Mouse (Mus musculus): ENCODE measurements around the gene Gm17606. TPM values are rescaled to one million over a fixed set of nuclear protein-coding genes. Genes with fewer than 3 reads are reported as not detected.
A peak's percentile ranks its signal among the peaks of the same experiment; 100 is the strongest.

Gm17606 gene
- polyA plus RNA-seq (2012; rRNA removed): not detected in 2 replicates

DNA sequence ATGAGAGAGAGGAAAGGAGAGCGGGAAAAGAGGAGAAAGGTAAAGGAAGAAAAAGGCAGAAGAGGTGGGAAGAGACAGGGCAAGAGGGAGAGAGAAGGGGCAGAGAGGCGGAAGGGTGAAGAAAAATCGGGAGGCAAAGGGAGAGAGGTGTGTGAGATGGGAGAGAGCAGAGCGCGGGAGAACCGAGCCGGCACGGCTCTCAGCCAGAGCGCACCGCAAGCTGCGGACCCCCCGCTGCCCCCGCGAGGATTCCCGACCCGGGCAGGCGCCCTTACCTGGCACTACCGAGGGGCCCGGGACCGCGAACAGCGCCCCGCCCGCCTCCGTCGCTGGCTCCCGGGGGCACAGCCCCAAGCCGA is at the start of gene Gm17606:
Gene Gm17606, plus strand, starts transcription at position 7 of the 359 bp plus-strand sequence.
- TF ChIP-seq POLR2A (IDR thresholded peaks at IDR 0.05; ENCODE audit: borderline replicate concordance, extremely low read depth, low read depth, low read length) (no peak), CTCF (IDR thresholded peaks at IDR 0.05; ENCODE audit: insufficient read depth, low read length) (no peak)
- 2% methylated on average over 28 of the region's 28 CpGs for WGBS
- Histone ChIP-seq H3K4me1 (ENCODE audit: control insufficient read depth, insufficient read depth, low read length) (no peaks in the 10 kb centered on the region), H3K4me3 (replicated peaks; ENCODE audit: extremely low read depth, low read depth, low read length) (peak within 1 kb of the TSS; percentile 66)
- DNase-seq: no peak

DNA sequence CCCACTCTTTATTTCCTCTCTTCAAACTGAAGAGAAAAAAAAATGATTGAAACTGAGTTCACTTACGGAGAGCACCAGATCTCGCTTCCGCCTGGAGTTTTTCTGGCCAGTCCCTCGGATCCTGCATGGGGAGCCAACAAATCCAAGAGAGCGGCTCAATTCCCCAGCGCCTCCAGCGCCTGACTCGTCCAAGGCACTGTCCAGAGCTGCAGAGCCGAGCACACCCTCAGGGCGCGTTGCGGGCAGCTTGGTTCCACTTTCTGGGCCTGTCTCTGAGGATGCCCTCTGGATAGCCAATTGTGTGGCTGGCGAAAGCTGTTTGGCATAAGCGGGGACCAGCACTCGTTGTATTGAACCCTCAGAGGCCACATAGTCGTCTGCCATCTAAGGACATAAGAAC is 49.7 kb upstream of the Gm17606 start:
- WGBS: 94% methylated on average over 16 of the region's 16 CpGs
- DNase-seq: no peak
- TF ChIP-seq POLR2A (IDR thresholded peaks at IDR 0.05; ENCODE audit: borderline replicate concordance, extremely low read depth, low read depth, low read length) (no peak), CTCF (IDR thresholded peaks at IDR 0.05; ENCODE audit: insufficient read depth, low read length) (no peak)
- no peaks in the 10 kb centered on the region for H3K4me1 ChIP-seq (ENCODE audit: control insufficient read depth, insufficient read depth, low read length)
- H3K4me3 ChIP-seq (replicated peaks; ENCODE audit: extremely low read depth, low read depth, low read length): no peak overlapping the region

DNA sequence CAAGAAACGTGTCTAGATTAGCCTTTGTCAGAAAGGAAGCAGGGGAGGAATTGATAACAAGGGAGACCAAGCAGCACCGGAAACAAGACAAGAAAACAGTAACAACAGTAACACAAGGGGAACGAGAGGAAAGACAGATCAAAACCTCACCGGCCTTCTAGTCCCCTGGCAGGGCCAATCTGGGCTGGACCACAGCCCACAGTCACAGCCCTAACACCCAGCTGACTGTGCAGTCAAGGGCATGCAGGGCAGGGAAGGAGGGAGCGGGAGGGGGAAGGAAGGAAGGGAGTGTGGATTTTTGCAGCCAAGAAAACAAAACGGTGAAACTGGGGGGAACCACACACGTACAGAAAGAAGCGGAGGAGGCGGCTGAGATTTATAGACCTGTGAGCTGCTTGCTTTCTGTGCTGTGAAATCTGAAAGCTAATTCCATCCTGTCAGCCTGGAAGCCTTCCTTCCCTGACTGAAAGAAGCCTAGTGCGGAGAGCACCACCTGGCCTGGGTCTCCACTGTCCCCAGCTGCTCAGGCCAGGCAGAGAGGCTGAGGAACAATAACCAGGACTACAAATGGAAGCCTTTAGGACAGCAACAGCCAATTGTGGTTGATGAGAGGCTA is 48.3 kb upstream of the Gm17606 start:
- no peaks in the 10 kb centered on the region for H3K4me1 ChIP-seq (ENCODE audit: control insufficient read depth, insufficient read depth, low read length)
- H3K4me3 ChIP-seq (replicated peaks; ENCODE audit: extremely low read depth, low read depth, low read length): no peak overlapping the region
- TF ChIP-seq POLR2A (IDR thresholded peaks at IDR 0.05; ENCODE audit: borderline replicate concordance, extremely low read depth, low read depth, low read length) (no peak), CTCF (IDR thresholded peaks at IDR 0.05; ENCODE audit: insufficient read depth, low read length) (no peak)
- DNase-seq: no peak
- WGBS: 41% methylated on average over 10 of the region's 10 CpGs

DNA sequence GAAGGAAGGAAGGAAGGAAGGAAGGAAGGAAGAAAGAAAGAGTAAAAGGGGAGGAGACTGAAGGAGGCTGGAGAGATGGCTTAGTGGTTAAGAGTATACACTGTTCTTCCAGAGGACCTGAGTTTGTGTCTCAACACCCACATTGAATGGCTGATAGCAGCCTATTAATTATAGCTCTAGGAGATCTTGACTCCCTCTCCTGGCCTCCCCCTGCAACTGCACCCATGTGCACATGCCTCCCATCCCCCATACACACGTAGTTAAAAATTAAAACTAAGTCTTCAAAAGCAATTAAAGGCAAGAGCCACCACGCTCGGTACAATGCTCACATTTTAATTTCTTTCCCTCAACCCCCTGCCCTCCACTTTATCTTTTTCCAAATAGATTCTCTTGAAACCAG is 46.7 kb upstream of the Gm17606 start:
- peak; percentile 43; the same call in 1 of the 2 replicates for TF ChIP-seq CTCF (IDR thresholded peaks at IDR 0.05; ENCODE audit: insufficient read depth, low read length)
- no peak for TF ChIP-seq POLR2A (IDR thresholded peaks at IDR 0.05; ENCODE audit: borderline replicate concordance, extremely low read depth, low read depth, low read length)
- Histone ChIP-seq H3K4me3 (replicated peaks; ENCODE audit: extremely low read depth, low read depth, low read length) (no peak overlapping the region), H3K4me1 (ENCODE audit: control insufficient read depth, insufficient read depth, low read length) (no peaks in the 10 kb centered on the region)
- WGBS: 92% methylated on average over 3 of the region's 3 CpGs
- no peak for DNase-seq

GRCm38 (mm10) chr14:54594631-54595414 is 45.9 kb upstream of the Gm17606 start:
- TF ChIP-seq POLR2A (IDR thresholded peaks at IDR 0.05; ENCODE audit: borderline replicate concordance, extremely low read depth, low read depth, low read length) (no peak), CTCF (IDR thresholded peaks at IDR 0.05; ENCODE audit: insufficient read depth, low read length) (no peak)
- H3K4me1 ChIP-seq (ENCODE audit: control insufficient read depth, insufficient read depth, low read length): no peaks in the 10 kb centered on the region
- no peak for DNase-seq
- H3K4me3 ChIP-seq (replicated peaks; ENCODE audit: extremely low read depth, low read depth, low read length): no peak overlapping the region
- WGBS: 79% methylated on average over 28 of the region's 28 CpGs

- DNase-seq: no peak
- no peaks in the 10 kb centered on the region for H3K4me1 ChIP-seq (ENCODE audit: control insufficient read depth, insufficient read depth, low read length)
- 76% methylated on average over 7 of the region's 7 CpGs for WGBS
Measured at GRCm38 (mm10) chr14:54597084-54597483, 43.7 kb upstream of the Gm17606 start.

DNA sequence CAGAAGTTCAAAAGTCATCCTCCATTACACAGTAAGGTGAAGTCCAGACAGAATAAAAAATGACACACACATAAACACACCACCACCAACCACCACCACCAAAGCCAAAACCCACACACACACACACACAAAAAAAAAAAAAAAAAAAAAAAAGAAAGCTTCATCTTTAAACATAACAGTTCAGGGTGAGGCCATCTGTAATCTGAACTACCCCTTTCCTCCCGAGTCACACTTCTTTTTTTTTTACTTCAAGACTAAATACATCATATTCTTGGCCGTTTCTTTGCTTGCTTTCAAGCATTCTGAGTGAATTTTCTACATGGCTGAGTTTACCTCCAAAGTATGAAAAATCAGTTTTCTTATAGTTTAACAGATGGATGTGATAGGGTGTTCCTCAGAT is 39.2 kb upstream of the Gm17606 start:
- Histone ChIP-seq H3K4me3 (replicated peaks; ENCODE audit: extremely low read depth, low read depth, low read length) (no peak overlapping the region), H3K4me1 (ENCODE audit: control insufficient read depth, insufficient read depth, low read length) (peaks cover 3% of the 10 kb centered on the region; the same call in 1 of the 2 replicates)
- WGBS: 61% methylated on average over 2 of the region's 2 CpGs
- no peak for TF ChIP-seq CTCF (IDR thresholded peaks at IDR 0.05; ENCODE audit: insufficient read depth, low read length)
- no peak for DNase-seq

More at GRCm38 (mm10) chr14:54597084-54597483, 43.7 kb upstream of the Gm17606 start:
- H3K4me3 ChIP-seq (replicated peaks; ENCODE audit: extremely low read depth, low read depth, low read length): no peak overlapping the region
- TF ChIP-seq CTCF (IDR thresholded peaks at IDR 0.05; ENCODE audit: insufficient read depth, low read length) (peak; percentile 58), POLR2A (IDR thresholded peaks at IDR 0.05; ENCODE audit: borderline replicate concordance, extremely low read depth, low read depth, low read length) (no peak)

GRCm38 (mm10) chr14:54602613-54603012 is 38.1 kb upstream of the Gm17606 start:
- DNase-seq: no peak
- 32% methylated on average over 4 of the region's 4 CpGs for WGBS
- peaks cover 3% of the 10 kb centered on the region; the same call in 1 of the 2 replicates for H3K4me1 ChIP-seq (ENCODE audit: control insufficient read depth, insufficient read depth, low read length)
- H3K4me3 ChIP-seq (replicated peaks; ENCODE audit: extremely low read depth, low read depth, low read length): no peak overlapping the region
- no peak for TF ChIP-seq CTCF (IDR thresholded peaks at IDR 0.05; ENCODE audit: insufficient read depth, low read length)
- TF ChIP-seq POLR2A (IDR thresholded peaks at IDR 0.05; ENCODE audit: borderline replicate concordance, extremely low read depth, low read depth, low read length): no peak

DNA sequence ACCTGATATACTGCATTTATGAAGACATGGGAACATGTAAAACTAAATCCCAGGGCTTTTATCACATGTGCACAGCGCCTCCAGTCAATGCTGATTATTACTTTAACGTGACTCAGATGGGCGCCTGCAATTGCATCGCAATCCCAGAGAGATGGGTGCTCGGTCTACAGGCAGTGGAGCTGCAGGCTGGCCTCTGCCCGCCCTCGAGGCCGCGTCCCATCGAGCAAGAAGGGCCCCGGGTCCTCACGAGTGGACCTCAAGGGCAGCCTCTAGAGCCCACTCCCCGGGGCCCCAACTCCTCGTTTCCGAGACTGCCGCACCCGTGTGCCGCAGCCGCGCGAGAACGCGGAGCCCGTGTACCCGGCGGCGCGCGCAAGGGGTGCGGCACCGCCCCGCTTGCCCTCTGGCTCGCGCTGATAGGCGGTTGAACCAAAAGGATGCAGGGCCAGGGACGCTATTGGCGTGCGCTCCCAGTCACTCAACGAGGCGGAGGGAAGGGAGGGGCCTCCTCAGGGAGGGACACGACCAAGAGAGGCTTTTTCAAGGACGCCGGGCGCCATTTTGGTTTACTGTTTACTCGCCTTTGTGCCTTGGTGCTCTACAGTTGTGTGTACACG is 37.6 kb upstream of the Gm17606 start:
- peak; percentile 79 for TF ChIP-seq POLR2A (IDR thresholded peaks at IDR 0.05; ENCODE audit: borderline replicate concordance, extremely low read depth, low read depth, low read length)
- TF ChIP-seq CTCF (IDR thresholded peaks at IDR 0.05; ENCODE audit: insufficient read depth, low read length): no peak
- Histone ChIP-seq H3K4me1 (ENCODE audit: control insufficient read depth, insufficient read depth, low read length) (peaks cover 3% of the 10 kb centered on the region; the same call in 1 of the 2 replicates), H3K4me3 (replicated peaks; ENCODE audit: extremely low read depth, low read depth, low read length) (peak overlapping the region; percentile 83)
- DNase-seq: peak; percentile 93
- under 1% methylated on average over 46 of the region's 46 CpGs for WGBS

Data from lung, adult 2 months (tissue).